Mouse (Mus musculus) Patski (cell line): ENCODE measurements around the gene Btbd3. TPM values are rescaled to one million over a fixed set of nuclear protein-coding genes. Genes with fewer than 3 reads are reported as not detected.

Experiments
- ATAC-seq: fragments of 100-300 bp; one replicate; pipeline ENCODE4 v1.8.0; 2021
- CTCF ChIA-PET: fragments of 350-600 bp; sonication (Branson Sonifier 250); formaldehyde crosslinking; loops from one replicate; lab custom pipeline; 2022; ENCODE audit warnings: inconsistent platforms; lab: Charles Lee
- POLR2A ChIA-PET: fragments of 350-600 bp; sonication (Branson Sonifier 250); formaldehyde crosslinking; loops from one replicate; lab custom pipeline; 2022; ENCODE audit warnings: antibody characterized with exemption, inconsistent platforms; lab: Charles Lee
- DNase-seq: peaks from one replicate; pipeline ENCODE4 v3.0.0-alpha.2; 2011; ENCODE audit warnings: low read depth, low spot score
- H3K27me3 ChIP-seq: fragments of 371-371 bp; one replicate; pipeline ENCODE4 v1.5.1; 2021
- CTCF ChIP-seq: fragments of 100-300 bp; IDR thresholded peaks from one replicate; pipeline ENCODE4 v1.5.1; 2021
- in situ Hi-C: fragments of 300-500 bp; cut with MboI; formaldehyde crosslinking; loops from 3 replicates; pipeline ENCODE4 v1.11.1; 2018; ENCODE audit warnings: low pct_unique_long_range_greater_than_20kb, mixed read lengths
- polyA plus RNA-seq: library from polyadenylated mRNA; unstranded; gene quantifications from one replicate; pipeline ENCODE4 v1.2.3, GENCODE M21; 2021

The Btbd3 gene
- polyA plus RNA-seq, 1 experiment from 2014 or later: 12.2 TPM

- DNase-seq (no peak), ATAC-seq (no peak)
- in situ Hi-C loops: no loop called here
- ChIA-PET POLR2A (no interaction called here), CTCF (no interaction called here)
- H3K27me3 ChIP-seq: no peaks in the 10 kb centered on the region
- TF ChIP-seq CTCF: no peak
These were observed 356.0 kb downstream of the Btbd3 start for GRCm38 (mm10) chr2:138612361-138612760.

- ATAC-seq (no peak), DNase-seq (no peak)
- no peaks in the 10 kb centered on the region for H3K27me3 ChIP-seq
- in situ Hi-C loops: no loop called here
- ChIA-PET POLR2A (no interaction called here), CTCF (no interaction called here)
- TF ChIP-seq CTCF: no peak
These were observed 361.1 kb downstream of the Btbd3 start for GRCm38 (mm10) chr2:138617501-138617900.
